Mouse (Mus musculus): ENCODE results near the gene Tnfsf9.

The Tnfsf9 gene

DNA sequence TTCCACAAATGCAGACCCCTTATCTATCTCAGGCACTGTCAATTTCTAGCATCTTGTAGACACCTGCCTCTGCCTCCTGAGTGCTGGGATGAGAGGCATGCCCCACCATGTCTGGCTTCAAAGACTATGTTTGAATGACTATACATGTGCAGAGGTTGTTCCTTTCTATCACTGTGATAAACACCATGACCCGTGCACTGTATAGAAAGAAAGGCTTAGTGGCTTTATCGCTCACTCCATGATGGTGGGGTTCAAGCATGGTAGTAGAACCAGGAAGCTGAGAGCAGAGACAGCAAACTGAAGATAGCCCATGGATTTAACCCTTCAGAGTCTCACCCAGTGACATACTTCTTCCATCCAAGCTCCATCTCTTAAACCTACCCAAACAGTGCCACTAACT lies 29.6 kb downstream of the Tnfsf9 start:
- DNase-seq (ENCODE audit: low spot score in 2 of 2) = no peak

- DNase-seq (ENCODE audit: low spot score in 2 of 2) = no peak
Observed at GRCm38 (mm10) chr17:57135635-57136034, 30.5 kb downstream of the Tnfsf9 start.

DNA sequence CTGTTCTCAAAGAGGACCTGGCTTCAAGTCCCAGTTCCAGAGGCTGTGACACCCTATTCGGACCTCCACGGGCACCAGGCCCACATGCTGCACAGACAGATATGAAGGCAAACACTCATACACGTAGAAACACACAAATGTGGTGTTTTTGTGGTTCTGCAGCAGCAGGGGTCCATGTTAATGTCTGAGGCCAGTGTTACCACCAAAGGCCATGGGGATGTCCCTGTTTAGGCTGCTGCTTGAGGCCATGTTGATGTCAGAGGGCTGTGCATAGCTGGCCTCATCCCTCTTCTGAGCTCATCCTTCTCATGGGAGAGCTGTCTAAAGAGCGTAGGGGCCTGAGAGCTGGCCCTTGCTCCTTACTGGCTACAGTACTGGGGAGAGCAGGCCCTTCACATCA lies 33.6 kb downstream of the Tnfsf9 start:
- DNase-seq (ENCODE audit: low spot score in 2 of 2) = no peak

GRCm38 (mm10) chr17:57139708-57140107 lies 34.6 kb downstream of the Tnfsf9 start:
- DNase-seq (ENCODE audit: low spot score in 2 of 2) = no peak

DNA sequence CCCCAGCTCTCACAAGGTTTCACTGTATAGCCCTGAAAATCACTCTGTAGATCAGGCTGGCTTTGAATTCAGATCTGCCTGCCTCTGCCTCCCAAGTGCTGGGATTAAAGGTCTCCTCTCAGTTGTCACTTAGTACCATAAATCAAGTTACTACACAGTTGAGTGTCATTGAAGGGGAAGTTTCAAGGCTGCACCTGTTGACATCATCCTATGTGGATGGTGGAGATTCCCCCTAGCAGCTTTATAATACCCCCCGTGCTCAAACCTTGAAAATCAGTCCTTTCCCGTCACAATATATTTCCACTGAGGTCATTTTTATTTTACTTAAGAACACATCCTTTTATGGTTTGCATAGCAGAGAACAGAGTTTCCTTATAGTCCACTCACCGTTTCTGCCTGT lies 38.6 kb downstream of the Tnfsf9 start:
- no peak for DNase-seq (ENCODE audit: low spot score in 2 of 2)

GRCm38 (mm10) chr17:57145115-57145514 lies 40.0 kb downstream of the Tnfsf9 start:
- DNase-seq (ENCODE audit: low spot score in 2 of 2) = no peak

- no peak for DNase-seq (ENCODE audit: low spot score in 2 of 2)
Observed at GRCm38 (mm10) chr17:57148343-57148742, 43.2 kb downstream of the Tnfsf9 start.

DNA sequence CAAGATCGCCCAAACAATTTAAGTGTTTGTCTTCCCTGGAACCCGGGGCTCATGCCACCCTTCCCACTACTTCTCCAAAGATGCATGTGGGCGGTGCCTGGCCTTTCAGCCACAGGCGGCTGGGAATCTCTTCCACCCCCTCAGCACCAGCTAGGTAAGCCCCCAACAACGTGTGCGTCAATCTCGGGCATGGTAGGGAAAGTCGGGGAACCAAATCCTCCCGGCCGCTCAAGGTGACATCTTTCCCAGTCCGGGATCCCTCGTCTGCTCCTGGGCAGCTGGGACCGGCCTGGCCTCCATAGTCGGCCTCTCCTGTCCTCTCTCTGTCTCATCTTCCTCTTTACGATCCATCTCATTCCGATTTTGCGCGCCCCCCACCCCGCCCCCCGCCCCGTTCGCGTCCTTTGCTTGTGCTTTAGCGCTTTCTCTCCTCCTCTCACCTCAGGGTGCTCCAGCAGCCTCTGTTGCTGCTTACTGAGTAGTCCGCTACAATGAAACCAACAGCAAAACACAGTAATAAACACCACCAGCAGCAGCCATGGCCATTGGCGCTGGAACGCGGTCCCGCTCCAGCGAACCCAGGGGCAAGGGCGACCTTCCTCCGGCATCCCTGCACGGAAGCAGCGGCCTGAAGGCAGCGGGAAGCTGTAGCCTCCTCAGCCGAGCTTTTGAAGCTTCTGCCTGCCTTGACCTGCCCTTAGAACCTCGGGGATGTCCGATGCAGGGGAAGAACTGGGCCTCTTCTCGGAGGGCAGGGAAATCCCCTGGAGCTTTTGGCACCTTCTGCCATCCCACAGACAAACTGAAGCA lies 44.1 kb downstream of the Tnfsf9 start, which contains the start of gene Cd70:
Gene Cd70, minus strand, starts transcription at position 784 of the 810 bp plus-strand sequence.
- no peak for DNase-seq (ENCODE audit: low spot score in 2 of 2)

- no peak for DNase-seq (ENCODE audit: low spot score in 2 of 2)
Observed at GRCm38 (mm10) chr17:57153006-57153405, 47.9 kb downstream of the Tnfsf9 start.

- no peak for DNase-seq (ENCODE audit: low spot score in 2 of 2)
Observed at GRCm38 (mm10) chr17:57153787-57154186, 48.7 kb downstream of the Tnfsf9 start.

Data from right cerebral cortex, postnatal 10 days (tissue).